Mouse (Mus musculus) bone marrow, adult 2 months (tissue): ENCODE measurements at regions not wholly inside any gene's neighbourhood (a gene's known extent, or its start where the extent isn't known, plus 50 kb on each side); places are given as distances from the start of the nearest gene placed in this dataset.

Experiments
- CTCF ChIP-seq: fragments of 200-500 bp; IDR thresholded peaks from 2 replicates; pipeline ENCODE4 v1.5.1; 2011; ENCODE audit warnings: low read length, control low read depth; ENCODE audit not compliant: control insufficient read depth, insufficient read depth
- POLR2A ChIP-seq: fragments of 200-500 bp; IDR thresholded peaks from 2 replicates; pipeline ENCODE4 v1.6.1; 2011; ENCODE audit warnings: low read depth, mild to moderate bottlenecking, control low read depth, low read length, borderline replicate concordance; ENCODE audit not compliant: control insufficient read depth

GRCm38 (mm10) chr2:19086621-19087020, 88.5 kb downstream of the 4930426L09Rik start:
- TF ChIP-seq POLR2A (no peak), CTCF (no peak)
